Mouse (Mus musculus) ES-E14 (cell line): ENCODE measurements around the gene Tmem141.

Experiments
- CHD2 ChIP-seq: IDR thresholded peaks from 2 replicates; pipeline ENCODE4 v1.6.1; 2014; ENCODE audit warnings: mild to moderate bottlenecking, low read depth, low read length, inconsistent platforms
- HCFC1 ChIP-seq: IDR thresholded peaks from 2 replicates; pipeline ENCODE4 v1.6.1; 2012; ENCODE audit warnings: low read length, inconsistent platforms, borderline replicate concordance; ENCODE audit not compliant: insufficient read depth
- MAFK ChIP-seq: IDR thresholded peaks from 2 replicates; pipeline ENCODE4 v1.6.1; 2014; ENCODE audit warnings: mild to moderate bottlenecking, low read depth, low read length, inconsistent platforms; ENCODE audit not compliant: insufficient read depth
- ZC3H11A ChIP-seq: IDR thresholded peaks from 2 replicates; pipeline ENCODE4 v1.6.1; 2012; ENCODE audit warnings: low read depth, mild to moderate bottlenecking, inconsistent platforms, low read length, borderline replicate concordance
- ZNF384 ChIP-seq: IDR thresholded peaks from 2 replicates; pipeline ENCODE4 v1.6.1; 2012; ENCODE audit warnings: low read depth, low read length, inconsistent platforms

GRCm38 (mm10) chr2:25616398-25616797 is 5.4 kb downstream of the Tmem141 start:
- no peak for TF ChIP-seq CHD2
- TF ChIP-seq HCFC1: no peak
- no peak for TF ChIP-seq ZNF384
- no peak for TF ChIP-seq ZC3H11A
- TF ChIP-seq MAFK: no peak
